Mouse (Mus musculus) intestine, postnatal 0 days (tissue): Measurements from ENCODE around the gene Ggcx. TPM values are rescaled to one million over a fixed set of nuclear protein-coding genes. Genes with fewer than 3 reads are reported as not detected.

Experiments
- ATAC-seq: fragments of 200-750 bp; cut with Nextera tagmentation; 2 replicates; pipeline ENCODE4 v1.8.0; 2017; ENCODE audit warnings: mild to moderate bottlenecking, moderate TSS enrichment, moderate library complexity
- H3K27ac ChIP-seq: fragments of 300-500 bp; sonication (generic); 2 replicates; pipeline ENCODE4 v1.5.1; 2014; ENCODE audit warnings: mild to moderate bottlenecking, low read depth, low read length, moderate library complexity
- H3K27me3 ChIP-seq: fragments of 300-500 bp; sonication (generic); replicated peaks from 2 replicates; pipeline ENCODE4 v1.6.1; 2014; ENCODE audit warnings: low read length, mixed read lengths; ENCODE audit not compliant: control insufficient read depth, insufficient read depth
- H3K36me3 ChIP-seq: fragments of 300-500 bp; sonication (generic); 2 replicates; pipeline ENCODE4 v1.6.1; 2014; ENCODE audit warnings: mild to moderate bottlenecking, moderate library complexity; ENCODE audit not compliant: control insufficient read depth, insufficient read depth
- H3K4me1 ChIP-seq: fragments of 300-500 bp; sonication (generic); replicated peaks from 2 replicates; pipeline ENCODE4 v1.6.1; 2014; ENCODE audit warnings: antibody characterized with exemption, low read length, mixed read lengths; ENCODE audit not compliant: control insufficient read depth, insufficient read depth
- H3K4me2 ChIP-seq: fragments of 300-500 bp; sonication (generic); replicated peaks from 2 replicates; pipeline ENCODE4 v1.6.1; 2014; ENCODE audit warnings: low read depth, mild to moderate bottlenecking, moderate library complexity
- H3K4me3 ChIP-seq: fragments of 300-500 bp; sonication (generic); 2 replicates; pipeline ENCODE4 v1.5.1; 2014; ENCODE audit warnings: low read depth, low read length
- H3K9ac ChIP-seq: fragments of 300-500 bp; sonication (generic); 2 replicates; pipeline ENCODE4 v1.6.1; 2014; ENCODE audit warnings: mild to moderate bottlenecking, low read depth, low read length
- H3K9me3 ChIP-seq: fragments of 300-500 bp; sonication (generic); 2 replicates; pipeline ENCODE4 v1.6.1; 2016; ENCODE audit warnings: mixed run types; ENCODE audit not compliant: control insufficient read depth
- CTCF ChIP-seq: sonication (generic); IDR thresholded peaks from 2 replicates; pipeline ENCODE4 v1.5.1; 2016; ENCODE audit warnings: low read depth, mild to moderate bottlenecking, control low read depth, antibody characterized with exemption, moderate library complexity
- WGBS: fragments of 180-500 bp; shearing (Covaris S2); extraction: QIAGEN DNeasy Blood & Tissue Kit; methylation state at CpG from one replicate; pipeline ENCODE4 v1.1.7; 2014; 5-methylcytosine and 5-hydroxymethylcytosine counted together
- polyA plus RNA-seq: library from polyadenylated mRNA; unstranded; fragments of >200 nt; fragmentation: Nextera tagmentation; extraction: Ambion mirVana; gene quantifications from 2 replicates; pipeline ENCODE4 v1.2.1, GENCODE M21; 2015

The Ggcx gene
- polyA plus RNA-seq, 1 experiment from 2014 or later: 6.8 TPM

DNA sequence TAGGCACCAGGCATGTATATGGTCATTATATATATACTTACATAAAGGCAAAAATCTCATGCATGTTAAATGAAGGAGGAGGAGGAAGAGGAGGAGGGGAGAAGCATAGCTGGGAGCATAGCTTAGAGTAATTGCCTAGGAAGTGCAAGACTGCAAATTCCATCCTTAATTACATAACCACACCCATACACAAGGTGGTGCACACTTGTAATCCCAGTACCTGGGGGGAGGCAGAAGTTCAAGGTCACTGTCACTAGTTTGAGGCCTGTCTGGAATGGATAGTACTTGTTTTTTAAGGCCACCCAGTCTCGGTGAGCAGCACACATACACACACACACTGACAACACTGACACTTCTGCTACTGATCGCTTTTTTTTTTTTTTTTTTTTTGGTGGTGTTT, 38.2 kb downstream of the Ggcx start:
- no peaks in the 10 kb centered on the region for H3K9me3 ChIP-seq
- no peak overlapping the region for H3K27ac ChIP-seq
- WGBS: 67% methylated on average over 2 of the region's 2 CpGs
- H3K36me3 ChIP-seq: no peaks in the 10 kb centered on the region
- H3K4me3 ChIP-seq: no peak overlapping the region
- no peak overlapping the region for H3K9ac ChIP-seq
- H3K27me3 ChIP-seq: no peaks in the 10 kb centered on the region
- no peaks in the 10 kb centered on the region for H3K4me1 ChIP-seq
- no peak for ATAC-seq
- H3K4me2 ChIP-seq: no peak overlapping the region
- no peak for TF ChIP-seq CTCF

DNA sequence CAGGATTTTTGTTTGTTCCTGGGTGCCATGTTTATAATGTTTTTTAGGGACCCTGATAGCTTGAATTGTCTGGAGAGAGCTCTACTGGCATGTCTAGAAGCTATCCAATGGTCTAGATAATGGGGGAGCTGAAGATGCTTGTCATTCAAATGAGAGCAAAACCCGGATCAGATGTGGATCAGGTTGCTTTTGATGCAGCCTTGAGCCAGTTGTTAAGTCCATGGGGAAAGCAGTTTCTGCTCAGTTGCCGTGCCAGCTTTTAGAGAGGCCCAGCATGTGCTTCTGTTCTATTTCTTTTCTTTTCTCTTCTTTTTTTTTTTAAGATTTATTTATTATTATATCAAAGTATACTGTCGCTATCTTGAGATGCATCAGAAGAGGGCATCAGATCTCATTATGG, 39.5 kb downstream of the Ggcx start:
- TF ChIP-seq CTCF: no peak
- H3K9ac ChIP-seq: no peak overlapping the region

DNA sequence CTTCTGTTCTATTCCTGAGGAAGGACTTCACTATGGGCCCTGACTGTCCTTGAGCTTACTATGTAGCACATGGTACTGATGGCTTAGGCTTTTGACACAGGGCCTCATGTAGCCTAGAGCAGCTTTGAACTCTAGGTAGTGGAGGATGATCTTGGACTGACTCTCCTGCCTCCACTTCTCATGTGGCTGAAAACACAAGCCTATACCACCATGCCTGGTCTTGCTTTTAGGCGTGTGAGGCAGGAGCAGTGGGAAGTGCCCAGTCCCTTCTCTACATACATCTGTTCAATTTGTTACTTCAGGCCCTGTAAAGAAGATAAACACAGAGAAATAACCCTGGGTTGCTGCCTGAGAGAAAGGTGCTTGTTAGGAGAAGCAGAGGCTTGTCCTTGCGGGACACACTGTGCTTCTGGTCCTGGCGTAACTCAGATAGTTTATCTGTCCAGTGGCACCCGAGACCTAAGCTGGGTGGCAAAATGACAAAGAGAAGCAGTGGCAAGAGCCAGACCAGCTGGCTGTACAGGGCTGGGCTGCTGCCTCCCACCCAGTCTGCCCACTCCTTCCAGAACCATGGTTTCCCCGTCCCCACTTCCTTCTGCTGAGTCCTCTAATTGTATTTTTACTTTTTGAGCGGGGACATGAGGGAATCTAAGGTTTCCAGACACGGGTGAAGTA, 40.1 kb downstream of the Ggcx start:
- Histone ChIP-seq H3K27me3 (no peaks in the 10 kb centered on the region), H3K27ac (no peak overlapping the region), H3K36me3 (no peaks in the 10 kb centered on the region), H3K4me2 (no peak overlapping the region), H3K4me1 (peaks cover 3% of the 10 kb centered on the region; the same call in 1 of the 2 replicates), H3K4me3 (no peak overlapping the region), H3K9ac (no peak overlapping the region), H3K9me3 (no peaks in the 10 kb centered on the region)
- 69% methylated on average over 7 of the region's 7 CpGs for WGBS
- ATAC-seq: no peak
- no peak for TF ChIP-seq CTCF

More for the DNA sequence above, 39.5 kb downstream of the Ggcx start:
- Histone ChIP-seq H3K36me3 (no peaks in the 10 kb centered on the region), H3K9me3 (no peaks in the 10 kb centered on the region), H3K4me1 (peaks cover 1% of the 10 kb centered on the region; the same call in 1 of the 2 replicates), H3K4me2 (no peak overlapping the region), H3K27ac (no peak overlapping the region), H3K27me3 (no peaks in the 10 kb centered on the region), H3K4me3 (no peak overlapping the region)
- WGBS: 92% methylated on average over 3 of the region's 3 CpGs
- no peak for ATAC-seq

DNA sequence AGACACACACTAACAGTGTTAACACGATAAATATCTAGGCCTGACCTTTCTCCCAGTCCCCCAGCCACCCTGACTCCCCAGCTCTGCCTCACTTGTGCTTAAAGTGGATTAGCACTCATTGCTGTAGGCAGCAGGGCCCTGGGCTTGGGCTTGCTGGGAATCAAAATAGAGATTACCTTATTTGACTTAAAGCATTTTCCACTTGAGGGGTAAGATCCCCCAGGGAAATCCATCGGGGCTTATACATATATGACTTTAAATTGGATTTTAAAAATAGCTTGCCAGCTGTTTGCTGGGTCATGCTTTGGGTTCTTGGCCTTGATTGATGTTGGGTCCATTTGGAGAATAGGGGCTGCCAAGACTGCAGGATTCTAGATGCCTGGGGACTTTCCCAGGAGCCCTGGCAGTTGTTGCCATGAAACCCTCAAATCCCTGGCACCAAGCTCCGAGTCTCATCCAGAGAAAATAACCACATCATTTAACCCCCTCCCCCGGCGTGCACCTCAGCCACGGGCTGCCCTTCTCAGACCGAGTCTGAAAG, 40.8 kb downstream of the Ggcx start:
- no peaks in the 10 kb centered on the region for H3K9me3 ChIP-seq
- TF ChIP-seq CTCF: no peak
- WGBS: 61% methylated on average over 7 of the region's 7 CpGs
- no peaks in the 10 kb centered on the region for H3K36me3 ChIP-seq
- H3K27me3 ChIP-seq: no peaks in the 10 kb centered on the region
- no peak overlapping the region for H3K4me3 ChIP-seq
- H3K27ac ChIP-seq: no peak overlapping the region
- peaks cover 3% of the 10 kb centered on the region; the same call in 1 of the 2 replicates for H3K4me1 ChIP-seq
- no peak overlapping the region for H3K9ac ChIP-seq
- ATAC-seq: no peak
- H3K4me2 ChIP-seq: no peak overlapping the region

DNA sequence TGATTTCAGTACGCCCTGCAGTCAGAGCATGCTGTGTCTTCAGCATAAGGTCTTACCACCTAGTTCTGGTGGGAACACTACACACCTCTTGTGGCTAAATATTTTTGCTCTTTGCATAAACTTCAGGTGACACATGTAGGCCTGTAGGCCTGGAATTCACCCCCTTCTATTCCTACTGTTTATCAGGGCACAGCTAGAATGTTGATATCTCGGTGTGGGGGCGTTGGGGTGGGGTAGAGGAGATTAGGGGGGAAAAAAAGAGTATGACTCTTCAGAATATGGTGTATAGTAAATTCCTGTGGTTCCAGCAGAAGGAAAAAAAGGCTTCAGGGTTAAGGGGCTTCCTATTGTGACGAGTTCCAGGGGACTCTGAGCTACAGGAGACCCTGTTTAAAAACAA, 42.5 kb downstream of the Ggcx start:
- Histone ChIP-seq H3K4me3 (no peak overlapping the region), H3K9ac (no peak overlapping the region), H3K4me2 (no peak overlapping the region), H3K27me3 (no peaks in the 10 kb centered on the region), H3K27ac (no peak overlapping the region), H3K36me3 (no peaks in the 10 kb centered on the region), H3K9me3 (no peaks in the 10 kb centered on the region), H3K4me1 (peaks cover 3% of the 10 kb centered on the region; the same call in 1 of the 2 replicates)
- no peak for ATAC-seq
- WGBS: 70% methylated on average over 4 of the region's 4 CpGs
- no peak for TF ChIP-seq CTCF

DNA sequence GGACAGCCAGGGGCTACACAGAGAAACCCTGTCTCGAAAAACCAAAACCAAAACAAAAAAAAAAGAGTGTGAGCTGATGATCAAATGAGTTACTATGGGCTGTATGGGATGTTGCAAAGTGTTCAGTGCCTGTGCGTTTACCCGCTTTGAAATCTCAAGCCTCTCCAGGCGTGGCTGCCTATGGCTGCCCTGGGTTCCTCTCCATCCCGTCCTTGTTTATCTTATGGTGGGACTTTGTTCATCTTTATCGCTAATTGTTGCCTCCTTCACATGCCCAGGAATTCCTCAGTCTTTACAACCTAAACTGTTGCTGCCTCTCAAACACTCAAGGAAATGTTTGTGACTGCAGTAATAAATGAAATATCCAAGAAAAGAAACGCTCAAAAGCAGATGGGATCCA, 44.3 kb downstream of the Ggcx start:
- WGBS: 25% methylated on average over 7 of the region's 7 CpGs
- Histone ChIP-seq H3K4me1 (peaks cover 3% of the 10 kb centered on the region; the same call in 1 of the 2 replicates), H3K9me3 (no peaks in the 10 kb centered on the region), H3K27ac (0 out of 2 replicates have a peak overlapping the region, but pooled peaks have one; percentile 21), H3K4me2 (no peak overlapping the region; the same call in 1 of the 2 replicates), H3K36me3 (no peaks in the 10 kb centered on the region), H3K27me3 (no peaks in the 10 kb centered on the region), H3K9ac (no peak overlapping the region), H3K4me3 (no peak overlapping the region)
- ATAC-seq: peak; percentile 75
- TF ChIP-seq CTCF: no peak
